Mouse (Mus musculus) heart, postnatal 0 days (tissue): ENCODE results near the gene Hectd2.

ENCODE experiments used
- CTCF ChIP-seq: IDR thresholded peaks from 2 replicates; pipeline ENCODE4 v1.5.1; 2016; ENCODE audit warnings: antibody characterized with exemption, control low read depth, low read depth
- EP300 ChIP-seq: IDR thresholded peaks from 2 replicates; pipeline ENCODE4 v1.6.1; 2016; ENCODE audit warnings: antibody characterized with exemption, low read depth

GRCm38 (mm10) chr19:36573986-36574385 is 19.5 kb downstream of the Hectd2 start:
- TF ChIP-seq CTCF (no peak), EP300 (no peak)
